Mouse (Mus musculus) liver, embryonic 11.5 days (tissue): ENCODE measurements at regions not wholly inside any gene's neighbourhood (a gene's known extent, or its start where the extent isn't known, plus 50 kb on each side); places are given as distances from the start of the nearest gene placed in this dataset.

ENCODE experiments used
- ATAC-seq: fragments of 200-750 bp; cut with Nextera tagmentation; replicated peaks from 2 replicates; pipeline ENCODE4 v1.8.0; 2017; ENCODE audit warnings: moderate number of reproducible peaks, mild to moderate bottlenecking, moderate TSS enrichment, moderate library complexity; ENCODE audit not compliant: low FRiP score
- DNase-seq: peaks from one replicate; pipeline ENCODE4 v3.0.0-alpha.2; 2017; ENCODE audit warnings: low spot score
- H3K27ac ChIP-seq: fragments of 300-500 bp; sonication (generic); 2 replicates; pipeline ENCODE4 v1.5.1; 2014; ENCODE audit warnings: mild to moderate bottlenecking, low read depth, low read length, control low read depth
- H3K27me3 ChIP-seq: fragments of 300-500 bp; sonication (generic); replicated peaks from 2 replicates; pipeline ENCODE4 v1.6.1; 2014; ENCODE audit warnings: low read length, mixed read lengths; ENCODE audit not compliant: control insufficient read depth, insufficient read depth
- H3K36me3 ChIP-seq: fragments of 300-500 bp; sonication (generic); 2 replicates; pipeline ENCODE4 v1.6.1; 2014; ENCODE audit warnings: mild to moderate bottlenecking, low read length, moderate library complexity, mixed read lengths; ENCODE audit not compliant: control insufficient read depth, insufficient read depth
- H3K4me1 ChIP-seq: fragments of 300-500 bp; sonication (generic); replicated peaks from 2 replicates; pipeline ENCODE4 v1.6.1; 2014; ENCODE audit warnings: low read length, mixed read lengths; ENCODE audit not compliant: control insufficient read depth, insufficient read depth
- H3K4me2 ChIP-seq: fragments of 300-500 bp; sonication (generic); 2 replicates; pipeline ENCODE4 v1.6.1; 2014; ENCODE audit warnings: mild to moderate bottlenecking, control low read depth, moderate library complexity
- H3K4me3 ChIP-seq: fragments of 300-500 bp; sonication (generic); 2 replicates; pipeline ENCODE4 v1.5.1; 2014; ENCODE audit warnings: low read depth, low read length, control low read depth
- H3K9ac ChIP-seq: fragments of 300-500 bp; sonication (generic); 2 replicates; pipeline ENCODE4 v1.6.1; 2014; ENCODE audit warnings: low read depth, low read length, control low read depth
- H3K9me3 ChIP-seq: fragments of 300-500 bp; sonication (generic); 2 replicates; pipeline ENCODE4 v1.6.1; 2016; ENCODE audit warnings: low read length, inconsistent platforms, mixed read lengths; ENCODE audit not compliant: control insufficient read depth
- WGBS: fragments of 180-500 bp; shearing (Covaris S2); extraction: QIAGEN DNeasy Blood & Tissue Kit; methylation state at CpG from one replicate; pipeline ENCODE4 v1.1.7; 2014; 5-methylcytosine and 5-hydroxymethylcytosine counted together

GRCm38 (mm10) chr2:160236806-160237205 is 97.2 kb downstream of the Gm826 start:
- ATAC-seq (no peak), DNase-seq (no peak)
- Histone ChIP-seq H3K9ac (no peak overlapping the region), H3K27ac (no peak overlapping the region), H3K4me3 (no peak overlapping the region), H3K4me2 (no peak overlapping the region), H3K36me3 (no peaks in the 10 kb centered on the region), H3K27me3 (no peaks in the 10 kb centered on the region), H3K4me1 (no peaks in the 10 kb centered on the region), H3K9me3 (no peaks in the 10 kb centered on the region)
- 72% methylated on average over 7 of the region's 7 CpGs for WGBS

GRCm38 (mm10) chr2:160230786-160231185 is 103.2 kb downstream of the Gm826 start:
- no peaks in the 10 kb centered on the region for H3K9me3 ChIP-seq
- DNase-seq (no peak), ATAC-seq (no peak)
- WGBS, result 65% methylated on average over 8 of the region's 8 CpGs
- H3K4me1 ChIP-seq, result no peaks in the 10 kb centered on the region
- H3K27ac ChIP-seq, result no peak overlapping the region
- H3K9ac ChIP-seq, result no peak overlapping the region
- no peak overlapping the region for H3K4me2 ChIP-seq
- H3K36me3 ChIP-seq, result no peaks in the 10 kb centered on the region
- H3K4me3 ChIP-seq, result no peak overlapping the region
- H3K27me3 ChIP-seq, result no peaks in the 10 kb centered on the region

GRCm38 (mm10) chr2:160228331-160229035 is 105.5 kb downstream of the Gm826 start:
- Histone ChIP-seq H3K9ac (no peak overlapping the region), H3K4me2 (no peak overlapping the region), H3K4me1 (no peaks in the 10 kb centered on the region), H3K27me3 (no peaks in the 10 kb centered on the region), H3K36me3 (no peaks in the 10 kb centered on the region), H3K27ac (no peak overlapping the region), H3K4me3 (no peak overlapping the region), H3K9me3 (no peaks in the 10 kb centered on the region)
- ATAC-seq (no peak), DNase-seq (no peak)
- 58% methylated on average over 8 of the region's 8 CpGs for WGBS

- Histone ChIP-seq H3K4me3 (no peak overlapping the region), H3K4me1 (no peaks in the 10 kb centered on the region), H3K9me3 (no peaks in the 10 kb centered on the region), H3K36me3 (no peaks in the 10 kb centered on the region), H3K9ac (no peak overlapping the region), H3K27ac (no peak overlapping the region), H3K4me2 (no peak overlapping the region), H3K27me3 (no peaks in the 10 kb centered on the region)
- no peak for ATAC-seq
- DNase-seq, result no peak
- 64% methylated on average over 5 of the region's 5 CpGs for WGBS
These were observed 108.5 kb downstream of the Gm826 start for GRCm38 (mm10) chr2:160225450-160225849.

- Histone ChIP-seq H3K36me3 (no peaks in the 10 kb centered on the region), H3K27ac (no peak overlapping the region), H3K9me3 (no peaks in the 10 kb centered on the region), H3K9ac (no peak overlapping the region), H3K27me3 (no peaks in the 10 kb centered on the region), H3K4me1 (no peaks in the 10 kb centered on the region), H3K4me3 (no peak overlapping the region), H3K4me2 (no peak overlapping the region)
- DNase-seq (no peak), ATAC-seq (no peak)
- WGBS, result 85% methylated on average over 8 of the region's 8 CpGs
These were observed 110.6 kb downstream of the Gm826 start for GRCm38 (mm10) chr2:160223366-160223765.

GRCm38 (mm10) chr2:160221772-160222171 is 112.2 kb downstream of the Gm826 start:
- H3K27me3 ChIP-seq, result no peaks in the 10 kb centered on the region
- ATAC-seq, result no peak

GRCm38 (mm10) chr2:160220562-160221021 is 113.4 kb downstream of the Gm826 start:
- Histone ChIP-seq H3K27ac (no peak overlapping the region), H3K36me3 (no peaks in the 10 kb centered on the region), H3K4me2 (no peak overlapping the region), H3K9ac (no peak overlapping the region), H3K9me3 (no peaks in the 10 kb centered on the region), H3K4me3 (no peak overlapping the region), H3K27me3 (no peaks in the 10 kb centered on the region), H3K4me1 (no peaks in the 10 kb centered on the region)
- no peak for ATAC-seq
- DNase-seq, result no peak
- 35% methylated on average over 7 of the region's 7 CpGs for WGBS

More at GRCm38 (mm10) chr2:160221772-160222171, 112.2 kb downstream of the Gm826 start:
- Histone ChIP-seq H3K9me3 (no peaks in the 10 kb centered on the region), H3K4me2 (no peak overlapping the region), H3K4me3 (no peak overlapping the region), H3K27ac (no peak overlapping the region), H3K36me3 (no peaks in the 10 kb centered on the region), H3K9ac (no peak overlapping the region), H3K4me1 (no peaks in the 10 kb centered on the region)
- no peak for DNase-seq
- 81% methylated on average over 10 of the region's 11 CpGs for WGBS

- H3K4me2 ChIP-seq, result no peak overlapping the region
- 78% methylated on average over 10 of the region's 10 CpGs for WGBS
- no peaks in the 10 kb centered on the region for H3K36me3 ChIP-seq
- H3K9ac ChIP-seq, result no peak overlapping the region
- DNase-seq (no peak), ATAC-seq (no peak)
- no peaks in the 10 kb centered on the region for H3K4me1 ChIP-seq
- H3K9me3 ChIP-seq, result no peaks in the 10 kb centered on the region
- no peaks in the 10 kb centered on the region for H3K27me3 ChIP-seq
- H3K27ac ChIP-seq, result no peak overlapping the region
- H3K4me3 ChIP-seq, result no peak overlapping the region
These were observed 119.7 kb downstream of the Gm826 start for GRCm38 (mm10) chr2:160214032-160214812.

GRCm38 (mm10) chr2:160210507-160210906 is 123.5 kb downstream of the Gm826 start:
- no peaks in the 10 kb centered on the region for H3K9me3 ChIP-seq
- H3K9ac ChIP-seq, result no peak overlapping the region
- 64% methylated on average over 3 of the region's 3 CpGs for WGBS
- H3K4me2 ChIP-seq, result no peak overlapping the region
- no peaks in the 10 kb centered on the region for H3K36me3 ChIP-seq
- no peak overlapping the region for H3K4me3 ChIP-seq
- no peak for ATAC-seq
- no peak overlapping the region for H3K27ac ChIP-seq
- no peaks in the 10 kb centered on the region for H3K4me1 ChIP-seq
- no peak for DNase-seq
- H3K27me3 ChIP-seq, result no peaks in the 10 kb centered on the region
